Mouse (Mus musculus): ENCODE results near the gene Tiam1. TPM values are rescaled to one million over a fixed set of nuclear protein-coding genes. Genes with fewer than 3 reads are reported as not detected.

Tiam1 gene
- polyA plus RNA-seq, 1 experiment from 2014 or later: 31.5 TPM

- Histone ChIP-seq H3K9ac (no peak overlapping the region), H3K27ac (no peak overlapping the region), H3K4me3 (replicated peaks) (no peak overlapping the region), H3K27me3 (no peaks in the 10 kb centered on the region), H3K4me2 (no peak overlapping the region), H3K4me1 (peaks cover 8% of the 10 kb centered on the region), H3K36me3 (replicated peaks) (no peaks in the 10 kb centered on the region), H3K9me3 (no peaks in the 10 kb centered on the region)
- ATAC-seq (ENCODE audit: low FRiP score): no peak
- WGBS: 84% methylated on average over 6 of the region's 6 CpGs
Measured at GRCm38 (mm10) chr16:89936571-89936970, 207.0 kb downstream of the Tiam1 start.

GRCm38 (mm10) chr16:89935398-89935797 lies 208.2 kb downstream of the Tiam1 start:
- H3K4me3 ChIP-seq (replicated peaks): no peak overlapping the region
- no peak overlapping the region for H3K9ac ChIP-seq
- 88% methylated on average over 12 of the region's 12 CpGs for whole genome bisulfite sequencing
- no peak overlapping the region for H3K4me2 ChIP-seq
- peaks cover 8% of the 10 kb centered on the region for H3K4me1 ChIP-seq
- no peaks in the 10 kb centered on the region for H3K36me3 ChIP-seq (replicated peaks)
- no peaks in the 10 kb centered on the region for H3K9me3 ChIP-seq
- H3K27me3 ChIP-seq: no peaks in the 10 kb centered on the region
- H3K27ac ChIP-seq: no peak overlapping the region
- ATAC-seq (ENCODE audit: low FRiP score): no peak

DNA sequence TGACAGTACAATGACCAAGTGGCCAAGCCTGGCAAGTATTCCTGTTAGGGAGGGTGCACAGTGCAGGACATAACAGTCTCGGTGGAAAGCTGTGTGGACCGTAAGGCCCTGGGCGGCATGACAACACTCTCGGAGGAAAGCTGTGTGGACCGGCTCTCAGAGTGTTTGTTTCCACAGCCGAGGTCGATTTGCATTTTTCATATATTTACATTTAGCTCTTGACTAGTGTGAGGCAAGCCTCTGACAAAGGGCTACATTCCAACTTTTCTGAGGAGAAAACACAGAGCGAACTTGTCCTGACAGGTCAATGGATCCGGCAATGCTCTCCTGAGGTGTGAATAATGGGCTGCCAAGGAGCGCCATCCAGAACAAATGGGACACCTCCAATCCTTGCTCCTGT lies 209.0 kb downstream of the Tiam1 start:
- no peak overlapping the region for H3K4me3 ChIP-seq (replicated peaks)
- no peaks in the 10 kb centered on the region for H3K36me3 ChIP-seq (replicated peaks)
- WGBS: 78% methylated on average over 10 of the region's 10 CpGs
- no peak overlapping the region for H3K4me2 ChIP-seq
- H3K9me3 ChIP-seq: no peaks in the 10 kb centered on the region
- no peaks in the 10 kb centered on the region for H3K27me3 ChIP-seq
- H3K9ac ChIP-seq: no peak overlapping the region
- peaks cover 8% of the 10 kb centered on the region for H3K4me1 ChIP-seq
- no peak for ATAC-seq (ENCODE audit: low FRiP score)
- no peak overlapping the region for H3K27ac ChIP-seq

DNA sequence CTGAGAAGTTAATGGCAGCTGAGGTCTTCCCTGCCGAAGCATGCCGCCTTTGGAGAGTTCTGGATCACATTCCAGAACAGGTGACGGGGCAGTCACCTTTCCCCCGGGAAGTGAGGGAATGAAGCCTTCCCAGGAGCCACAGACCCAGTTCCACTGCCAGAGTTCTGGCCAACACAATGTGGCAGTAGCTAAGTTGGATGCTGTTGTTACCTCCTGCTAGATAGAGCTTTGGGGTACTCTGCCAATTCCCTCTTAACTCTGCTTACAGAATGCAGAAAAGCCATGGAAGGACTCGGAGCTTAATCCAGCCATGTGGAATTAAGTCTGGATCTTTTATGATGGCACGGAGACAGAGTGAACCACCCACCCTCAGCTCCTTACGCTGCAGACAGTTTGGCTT lies 209.6 kb downstream of the Tiam1 start:
- no peak overlapping the region for H3K4me2 ChIP-seq
- H3K4me3 ChIP-seq (replicated peaks): no peak overlapping the region
- H3K4me1 ChIP-seq: peaks cover 8% of the 10 kb centered on the region
- no peak overlapping the region for H3K27ac ChIP-seq
- WGBS: 83% methylated on average over 7 of the region's 7 CpGs
- no peak for ATAC-seq (ENCODE audit: low FRiP score)
- H3K9ac ChIP-seq: no peak overlapping the region
- H3K9me3 ChIP-seq: no peaks in the 10 kb centered on the region
- H3K36me3 ChIP-seq (replicated peaks): no peaks in the 10 kb centered on the region
- H3K27me3 ChIP-seq: no peaks in the 10 kb centered on the region

GRCm38 (mm10) chr16:89928611-89929010 lies 215.0 kb downstream of the Tiam1 start:
- H3K4me2 ChIP-seq: no peak overlapping the region
- no peak for ATAC-seq (ENCODE audit: low FRiP score)
- no peak overlapping the region for H3K4me3 ChIP-seq (replicated peaks)
- no peaks in the 10 kb centered on the region for H3K36me3 ChIP-seq (replicated peaks)
- WGBS: 91% methylated on average over 7 of the region's 7 CpGs
- no peaks in the 10 kb centered on the region for H3K9me3 ChIP-seq
- H3K4me1 ChIP-seq: peaks cover 12% of the 10 kb centered on the region
- no peak overlapping the region for H3K9ac ChIP-seq
- no peak overlapping the region for H3K27ac ChIP-seq
- no peaks in the 10 kb centered on the region for H3K27me3 ChIP-seq

GRCm38 (mm10) chr16:89924249-89924890 lies 219.2 kb downstream of the Tiam1 start:
- peak; percentile 61 for ATAC-seq (ENCODE audit: low FRiP score)
- H3K4me1 ChIP-seq: peaks cover 25% of the 10 kb centered on the region
- H3K27ac ChIP-seq: peak overlapping the region; percentile 50; the same call in 1 of the 2 replicates

DNA sequence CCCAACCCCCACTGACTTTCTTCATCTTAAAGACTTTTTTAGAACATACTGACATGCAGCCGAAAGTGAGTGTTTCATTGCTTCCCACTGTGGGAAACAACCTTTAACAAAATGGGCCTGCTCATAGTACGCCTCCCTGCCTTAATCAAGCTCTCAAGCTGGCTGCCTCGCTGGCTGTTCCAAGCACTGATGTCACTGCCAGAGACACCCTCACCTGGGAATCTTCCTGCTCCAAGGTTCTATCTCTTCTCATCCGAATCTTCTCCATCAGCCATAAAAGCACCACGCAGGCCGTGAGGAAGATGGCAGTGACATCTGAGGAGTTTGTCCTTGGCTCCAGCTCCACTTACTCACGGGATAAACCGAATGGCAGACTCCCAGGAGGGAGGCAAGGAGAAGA lies 220.3 kb downstream of the Tiam1 start:
- 88% methylated on average over 8 of the region's 8 CpGs for WGBS
- Histone ChIP-seq H3K36me3 (replicated peaks) (no peaks in the 10 kb centered on the region), H3K9ac (no peak overlapping the region), H3K4me1 (peaks cover 25% of the 10 kb centered on the region), H3K27me3 (no peaks in the 10 kb centered on the region), H3K4me3 (replicated peaks) (no peak overlapping the region), H3K4me2 (no peak overlapping the region), H3K27ac (no peak overlapping the region), H3K9me3 (no peaks in the 10 kb centered on the region)
- ATAC-seq (ENCODE audit: low FRiP score): no peak

More at GRCm38 (mm10) chr16:89924249-89924890, 219.2 kb downstream of the Tiam1 start:
- H3K4me2 ChIP-seq: 0 out of 2 replicates have a peak overlapping the region, but pooled peaks have one; percentile 2
- 38% methylated on average over 14 of the region's 14 CpGs for WGBS
- H3K27me3 ChIP-seq: no peaks in the 10 kb centered on the region
- H3K9me3 ChIP-seq: no peaks in the 10 kb centered on the region
- no peaks in the 10 kb centered on the region for H3K36me3 ChIP-seq (replicated peaks)
- no peak overlapping the region for H3K4me3 ChIP-seq (replicated peaks)
- no peak overlapping the region for H3K9ac ChIP-seq

GRCm38 (mm10) chr16:89922458-89922857 lies 221.1 kb downstream of the Tiam1 start:
- no peak overlapping the region for H3K27ac ChIP-seq
- H3K4me2 ChIP-seq: no peak overlapping the region
- WGBS: 89% methylated on average over 8 of the region's 8 CpGs
- H3K9ac ChIP-seq: no peak overlapping the region
- no peaks in the 10 kb centered on the region for H3K36me3 ChIP-seq (replicated peaks)
- no peak for ATAC-seq (ENCODE audit: low FRiP score)
- no peaks in the 10 kb centered on the region for H3K27me3 ChIP-seq
- no peak overlapping the region for H3K4me3 ChIP-seq (replicated peaks)
- no peaks in the 10 kb centered on the region for H3K9me3 ChIP-seq
- peaks cover 25% of the 10 kb centered on the region for H3K4me1 ChIP-seq

DNA sequence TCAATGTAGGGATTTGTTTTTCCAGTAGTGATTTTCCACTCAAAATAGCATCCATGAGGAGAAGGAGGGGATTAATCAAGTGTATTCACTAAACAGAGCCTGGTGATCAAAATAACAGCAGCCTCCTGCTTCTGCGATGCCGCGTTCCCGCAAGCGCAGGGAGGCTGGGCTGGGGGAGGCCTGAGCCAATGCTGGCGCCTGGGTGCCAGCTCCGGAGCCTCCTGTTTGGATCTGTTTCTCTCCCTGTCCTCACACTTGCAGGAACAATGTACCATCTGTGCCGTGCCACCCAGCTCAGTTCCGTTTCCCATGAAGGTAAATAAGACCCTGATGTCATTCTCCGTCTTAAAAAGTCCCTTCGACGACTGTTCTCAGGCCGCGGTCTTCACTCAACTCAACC lies 222.2 kb downstream of the Tiam1 start:
- H3K4me3 ChIP-seq (replicated peaks): no peak overlapping the region
- peaks cover 25% of the 10 kb centered on the region for H3K4me1 ChIP-seq
- H3K27ac ChIP-seq: peak overlapping the region; percentile 65
- H3K36me3 ChIP-seq (replicated peaks): no peaks in the 10 kb centered on the region
- H3K4me2 ChIP-seq: no peak overlapping the region
- no peaks in the 10 kb centered on the region for H3K9me3 ChIP-seq
- 75% methylated on average over 14 of the region's 14 CpGs for WGBS
- peak; percentile 27; the same call in 1 of the 2 replicates for ATAC-seq (ENCODE audit: low FRiP score)
- no peaks in the 10 kb centered on the region for H3K27me3 ChIP-seq
- no peak overlapping the region for H3K9ac ChIP-seq

GRCm38 (mm10) chr16:89920417-89920816 lies 223.2 kb downstream of the Tiam1 start:
- Histone ChIP-seq H3K9me3 (no peaks in the 10 kb centered on the region), H3K4me3 (replicated peaks) (no peak overlapping the region), H3K27me3 (no peaks in the 10 kb centered on the region), H3K27ac (no peak overlapping the region), H3K4me2 (no peak overlapping the region), H3K4me1 (peaks cover 25% of the 10 kb centered on the region), H3K36me3 (replicated peaks) (no peaks in the 10 kb centered on the region), H3K9ac (no peak overlapping the region)
- no peak for ATAC-seq (ENCODE audit: low FRiP score)
- 77% methylated on average over 8 of the region's 8 CpGs for WGBS

DNA sequence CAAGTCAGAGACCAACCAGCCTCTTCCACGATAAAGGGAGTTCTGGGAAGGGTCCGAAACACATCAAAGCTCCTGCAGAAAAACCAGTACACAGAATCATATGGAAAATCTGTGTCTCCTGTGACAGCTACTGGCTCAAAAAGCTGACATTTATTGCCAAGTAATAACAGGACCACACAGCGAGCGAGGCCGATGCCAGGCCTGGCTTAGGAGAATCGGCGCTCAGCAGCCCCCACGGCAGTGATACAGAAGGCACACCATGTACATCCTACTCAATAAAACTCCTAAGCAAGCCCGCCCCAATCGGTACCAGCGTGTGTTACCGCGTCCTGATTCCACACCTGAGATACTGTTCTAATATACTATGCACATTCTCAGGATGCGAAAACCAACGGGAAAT lies 226.2 kb downstream of the Tiam1 start:
- Histone ChIP-seq H3K4me1 (peaks cover 22% of the 10 kb centered on the region), H3K4me2 (no peak overlapping the region), H3K36me3 (replicated peaks) (no peaks in the 10 kb centered on the region), H3K9me3 (no peaks in the 10 kb centered on the region), H3K4me3 (replicated peaks) (no peak overlapping the region), H3K27ac (no peak overlapping the region), H3K9ac (no peak overlapping the region), H3K27me3 (no peaks in the 10 kb centered on the region)
- no peak for ATAC-seq (ENCODE audit: low FRiP score)
- WGBS: 96% methylated on average over 15 of the region's 15 CpGs

DNA sequence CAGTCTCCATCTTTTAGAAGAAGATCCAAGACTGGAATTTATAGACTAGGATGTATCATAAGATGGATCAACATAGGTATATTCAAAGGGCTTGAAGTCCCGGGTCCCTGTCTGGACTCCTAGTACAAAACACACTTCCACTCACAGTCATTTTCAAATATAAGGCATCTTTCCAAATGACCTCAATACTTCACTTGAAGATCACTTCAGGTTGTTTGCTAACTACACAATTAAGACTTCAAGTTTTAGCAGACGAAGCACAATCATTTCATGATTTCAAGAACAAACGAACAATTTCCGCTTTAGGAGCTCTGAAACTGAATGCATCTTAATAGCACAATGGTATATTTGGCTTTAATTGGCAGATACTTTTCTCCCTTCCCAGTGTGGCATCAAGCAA lies 228.6 kb downstream of the Tiam1 start:
- ATAC-seq (ENCODE audit: low FRiP score): no peak
- H3K4me3 ChIP-seq (replicated peaks): no peak overlapping the region
- H3K27me3 ChIP-seq: no peaks in the 10 kb centered on the region
- H3K36me3 ChIP-seq (replicated peaks): no peaks in the 10 kb centered on the region
- no peak overlapping the region for H3K9ac ChIP-seq
- H3K4me2 ChIP-seq: no peak overlapping the region
- 89% methylated on average over 4 of the region's 4 CpGs for WGBS
- no peak overlapping the region for H3K27ac ChIP-seq
- no peaks in the 10 kb centered on the region for H3K9me3 ChIP-seq
- peaks cover 8% of the 10 kb centered on the region; the same call in 1 of the 2 replicates for H3K4me1 ChIP-seq

- no peak for ATAC-seq (ENCODE audit: low FRiP score)
- H3K27me3 ChIP-seq: no peaks in the 10 kb centered on the region
- H3K36me3 ChIP-seq (replicated peaks): no peaks in the 10 kb centered on the region
- no peak overlapping the region for H3K27ac ChIP-seq
- H3K4me3 ChIP-seq (replicated peaks): no peak overlapping the region
- peaks cover 27% of the 10 kb centered on the region for H3K4me1 ChIP-seq
- no peaks in the 10 kb centered on the region for H3K9me3 ChIP-seq
- H3K4me2 ChIP-seq: no peak overlapping the region
- no peak overlapping the region for H3K9ac ChIP-seq
- WGBS: 82% methylated on average over 8 of the region's 8 CpGs
Measured at GRCm38 (mm10) chr16:89912686-89913375, 230.7 kb downstream of the Tiam1 start.

Data from forebrain, embryonic 12.5 days (tissue).